Mouse (Mus musculus) heart, adult 2 months (tissue): ENCODE results near the gene Sorl1.

Source experiments
- CTCF ChIP-seq: fragments of 200-600 bp; IDR thresholded peaks from 2 replicates; pipeline ENCODE4 v1.8.1; 2022; ENCODE audit warnings: antibody characterized with exemption, mild to moderate bottlenecking, moderate library complexity
- EP300 ChIP-seq: fragments of 200-500 bp; IDR thresholded peaks from 2 replicates; pipeline ENCODE4 v1.6.1; 2011; ENCODE audit warnings: low read depth, low read length, control low read depth; ENCODE audit not compliant: insufficient read depth

DNA sequence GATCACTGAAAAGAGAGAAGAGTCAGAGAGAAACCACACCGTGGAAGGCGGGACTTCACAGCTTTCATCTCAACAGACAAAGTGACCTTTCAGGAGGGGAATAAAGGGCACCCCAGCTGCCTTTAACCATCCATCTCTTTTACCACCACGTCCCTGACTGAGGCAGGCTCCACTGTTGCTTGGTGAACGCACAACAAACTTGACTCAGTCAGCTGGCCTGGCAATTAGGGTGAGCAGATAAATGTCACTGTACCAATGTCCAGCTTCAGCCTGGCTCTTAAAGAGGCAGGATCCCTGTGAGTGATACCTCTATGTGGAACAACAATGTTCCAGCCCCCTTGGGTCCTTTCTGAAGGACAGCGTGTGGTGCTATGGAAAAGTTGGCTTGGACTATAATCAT is 138.5 kb downstream of the Sorl1 start:
- TF ChIP-seq CTCF (no peak), EP300 (no peak)
